Mouse (Mus musculus): ENCODE measurements around the gene Pck2. TPM values are rescaled to one million over a fixed set of nuclear protein-coding genes. Genes with fewer than 3 reads are reported as not detected.

Gene Pck2
- total RNA-seq, 1 experiment from 2014 or later: 38.6 TPM

GRCm38 (mm10) chr14:55524062-55524461 lies 16.0 kb upstream of the Pck2 start:
- ATAC-seq (ENCODE audit: extremely low read depth, insufficient number of reproducible peaks, low FRiP score, poor library complexity, severe bottlenecking): no peak

GRCm38 (mm10) chr14:55524785-55525184 lies 15.3 kb upstream of the Pck2 start, which contains the start of gene Nrl:
Nrl (minus strand) TSS chr14:55524981.
- no peak for ATAC-seq (ENCODE audit: extremely low read depth, insufficient number of reproducible peaks, low FRiP score, poor library complexity, severe bottlenecking)

GRCm38 (mm10) chr14:55526674-55527073 lies 13.4 kb upstream of the Pck2 start:
- ATAC-seq (ENCODE audit: extremely low read depth, insufficient number of reproducible peaks, low FRiP score, poor library complexity, severe bottlenecking): no peak

- peak; percentile 55; the same call in 1 of the 2 replicates for ATAC-seq (ENCODE audit: extremely low read depth, insufficient number of reproducible peaks, low FRiP score, poor library complexity, severe bottlenecking)
These were observed 12.1 kb upstream of the Pck2 start for GRCm38 (mm10) chr14:55527940-55528339.

GRCm38 (mm10) chr14:55536116-55536745 lies 3.8 kb upstream of the Pck2 start:
- no peak for ATAC-seq (ENCODE audit: extremely low read depth, insufficient number of reproducible peaks, low FRiP score, poor library complexity, severe bottlenecking)

- ATAC-seq (ENCODE audit: extremely low read depth, insufficient number of reproducible peaks, low FRiP score, poor library complexity, severe bottlenecking): peak; percentile 7; the same call in 1 of the 2 replicates
These were observed 788 bp downstream of the Pck2 start for GRCm38 (mm10) chr14:55540787-55541321.

- no peak for ATAC-seq (ENCODE audit: extremely low read depth, insufficient number of reproducible peaks, low FRiP score, poor library complexity, severe bottlenecking)
These were observed 2.2 kb downstream of the Pck2 start for GRCm38 (mm10) chr14:55542268-55542667.

GRCm38 (mm10) chr14:55544334-55544733 lies 4.3 kb downstream of the Pck2 start:
- ATAC-seq (ENCODE audit: extremely low read depth, insufficient number of reproducible peaks, low FRiP score, poor library complexity, severe bottlenecking): no peak

- no peak for ATAC-seq (ENCODE audit: extremely low read depth, insufficient number of reproducible peaks, low FRiP score, poor library complexity, severe bottlenecking)
These were observed 10.1 kb downstream of the Pck2 start for GRCm38 (mm10) chr14:55550191-55550590.

- ATAC-seq (ENCODE audit: extremely low read depth, insufficient number of reproducible peaks, low FRiP score, poor library complexity, severe bottlenecking): no peak
These were observed 11.3 kb downstream of the Pck2 start for GRCm38 (mm10) chr14:55551347-55551746.

GRCm38 (mm10) chr14:55551794-55552193 lies 11.7 kb downstream of the Pck2 start:
- ATAC-seq (ENCODE audit: extremely low read depth, insufficient number of reproducible peaks, low FRiP score, poor library complexity, severe bottlenecking): no peak

- ATAC-seq (ENCODE audit: extremely low read depth, insufficient number of reproducible peaks, low FRiP score, poor library complexity, severe bottlenecking): no peak
These were observed 14.6 kb downstream of the Pck2 start for GRCm38 (mm10) chr14:55554635-55555034.

- ATAC-seq (ENCODE audit: extremely low read depth, insufficient number of reproducible peaks, low FRiP score, poor library complexity, severe bottlenecking): no peak
These were observed 15.7 kb downstream of the Pck2 start for GRCm38 (mm10) chr14:55555788-55556187.

GRCm38 (mm10) chr14:55557003-55557402 lies 16.9 kb downstream of the Pck2 start:
- peak; percentile 43 for ATAC-seq (ENCODE audit: extremely low read depth, insufficient number of reproducible peaks, low FRiP score, poor library complexity, severe bottlenecking)

- ATAC-seq (ENCODE audit: extremely low read depth, insufficient number of reproducible peaks, low FRiP score, poor library complexity, severe bottlenecking): no peak
These were observed 17.5 kb downstream of the Pck2 start for GRCm38 (mm10) chr14:55557587-55557986.

GRCm38 (mm10) chr14:55558740-55559448 lies 18.8 kb downstream of the Pck2 start:
- no peak for ATAC-seq (ENCODE audit: extremely low read depth, insufficient number of reproducible peaks, low FRiP score, poor library complexity, severe bottlenecking)

GRCm38 (mm10) chr14:55559799-55560201 lies 19.7 kb downstream of the Pck2 start, which contains the start of gene Dcaf11:
Dcaf11 (plus strand) TSS chr14:55560006.
- ATAC-seq (ENCODE audit: extremely low read depth, insufficient number of reproducible peaks, low FRiP score, poor library complexity, severe bottlenecking): peak; percentile 42

- peak; percentile 77 for ATAC-seq (ENCODE audit: extremely low read depth, insufficient number of reproducible peaks, low FRiP score, poor library complexity, severe bottlenecking)
These were observed 20.4 kb downstream of the Pck2 start, which contains the start of gene A730061H03Rik for GRCm38 (mm10) chr14:55560202-55561073. A730061H03Rik (minus strand) TSS chr14:55560406.

- no peak for ATAC-seq (ENCODE audit: extremely low read depth, insufficient number of reproducible peaks, low FRiP score, poor library complexity, severe bottlenecking)
These were observed 21.8 kb downstream of the Pck2 start for GRCm38 (mm10) chr14:55561860-55562259.

All from neutrophil, adult 5-6 weeks (primary cell).